Mouse (Mus musculus) kidney, postnatal 0 days (tissue): ENCODE measurements around the gene AK157302. TPM values are rescaled to one million over a fixed set of nuclear protein-coding genes. Genes with fewer than 3 reads are reported as not detected.

ENCODE experiments used
- ATAC-seq: fragments of 200-750 bp; cut with Nextera tagmentation; replicated peaks from 2 replicates; pipeline ENCODE4 v1.8.0; 2017; ENCODE audit warnings: low read depth, moderate number of reproducible peaks, moderate TSS enrichment, moderate library complexity; ENCODE audit not compliant: low FRiP score
- DNase-seq: peaks from one replicate; pipeline ENCODE4 v3.0.0-alpha.2; 2016; ENCODE audit warnings: low spot score
- H3K27ac ChIP-seq: fragments of 300-500 bp; sonication (generic); 2 replicates; pipeline ENCODE4 v1.5.1; 2014; ENCODE audit warnings: mild to moderate bottlenecking
- H3K27me3 ChIP-seq: fragments of 300-500 bp; sonication (generic); 2 replicates; pipeline ENCODE4 v1.6.1; 2014; ENCODE audit warnings: low read length, mixed read lengths; ENCODE audit not compliant: insufficient read depth
- H3K36me3 ChIP-seq: fragments of 300-500 bp; sonication (generic); 2 replicates; pipeline ENCODE4 v1.6.1; 2014; ENCODE audit warnings: low read length, mixed read lengths; ENCODE audit not compliant: insufficient read depth
- H3K4me1 ChIP-seq: fragments of 300-500 bp; sonication (generic); replicated peaks from 2 replicates; pipeline ENCODE4 v1.6.1; 2014; ENCODE audit warnings: antibody characterized with exemption, low read length, mixed read lengths; ENCODE audit not compliant: insufficient read depth
- H3K4me2 ChIP-seq: fragments of 300-500 bp; sonication (generic); 2 replicates; pipeline ENCODE4 v1.6.1; 2014; ENCODE audit warnings: mild to moderate bottlenecking, low read length, moderate library complexity, mixed read lengths
- H3K4me3 ChIP-seq: fragments of 300-500 bp; sonication (generic); replicated peaks from 2 replicates; pipeline ENCODE4 v1.5.1; 2014; ENCODE audit warnings: low read depth, low read length
- H3K9ac ChIP-seq: fragments of 300-500 bp; sonication (generic); 2 replicates; pipeline ENCODE4 v1.6.1; 2014; ENCODE audit warnings: low read depth, low read length
- H3K9me3 ChIP-seq: fragments of 300-500 bp; sonication (generic); replicated peaks from 2 replicates; pipeline ENCODE4 v1.6.1; 2016; ENCODE audit warnings: low read length, inconsistent platforms, mixed read lengths
- CTCF ChIP-seq: IDR thresholded peaks from 2 replicates; pipeline ENCODE4 v1.5.1; 2016; ENCODE audit warnings: antibody characterized with exemption, low read depth, mild to moderate bottlenecking, moderate library complexity
- WGBS: fragments of 180-500 bp; shearing (Covaris S2); extraction: QIAGEN DNeasy Blood & Tissue Kit; methylation state at CpG from one replicate; pipeline ENCODE4 v1.1.7; 2014; 5-methylcytosine and 5-hydroxymethylcytosine counted together
- microRNA counts: library from miRNA; unstranded; fragments of <30 nt; microRNA quantifications from one replicate; lab custom pipeline; 2015
- microRNA-seq: library from miRNA; unstranded; fragments of <30 nt; microRNA quantifications from one replicate; pipeline ENCODE4, GENCODE M21; 2016
- polyA plus RNA-seq: library from polyadenylated mRNA; unstranded; fragments of >200 nt; fragmentation: Nextera tagmentation; extraction: Ambion mirVana; gene quantifications from 2 replicates; pipeline ENCODE4 v1.2.1, GENCODE M21; 2015

AK157302 gene
- polyA plus RNA-seq, 1 experiment from 2014 or later: 0.43 TPM

DNA sequence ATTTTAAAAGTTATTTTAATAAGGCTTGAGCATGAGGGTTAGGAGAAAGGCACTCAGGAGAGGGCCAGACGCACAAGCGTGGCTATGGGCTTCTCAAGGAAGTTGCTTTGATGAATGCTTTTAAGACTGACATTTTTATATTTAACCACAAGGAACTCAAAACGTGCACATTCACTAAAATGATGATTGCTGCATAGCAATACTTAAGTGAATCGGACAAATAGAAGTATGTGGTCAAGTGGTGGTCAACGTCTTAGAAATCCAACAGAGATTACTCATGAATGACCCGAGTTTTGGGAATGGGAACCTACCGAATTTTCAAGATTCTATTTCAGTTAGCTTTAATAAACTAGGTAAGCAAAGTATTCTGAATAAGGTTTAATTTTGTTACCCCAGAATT lies 35.1 kb downstream of the AK157302 start:
- peak; percentile 20 for DNase-seq
- Histone ChIP-seq H3K4me3 (peak overlapping the region; percentile 92), H3K27ac (no peak overlapping the region), H3K4me2 (peak overlapping the region; percentile 68), H3K4me1 (peaks cover 2% of the 10 kb centered on the region; the same call in 1 of the 2 replicates), H3K9ac (peak overlapping the region; percentile 5; the same call in 1 of the 2 replicates), H3K9me3 (no peaks in the 10 kb centered on the region), H3K27me3 (no peaks in the 10 kb centered on the region), H3K36me3 (0 out of 2 replicates have a peak, but pooled peaks cover 14% of the 10 kb centered on the region)
- TF ChIP-seq CTCF: no peak
- 34% methylated on average over 7 of the region's 7 CpGs for WGBS
- no peak for ATAC-seq

DNA sequence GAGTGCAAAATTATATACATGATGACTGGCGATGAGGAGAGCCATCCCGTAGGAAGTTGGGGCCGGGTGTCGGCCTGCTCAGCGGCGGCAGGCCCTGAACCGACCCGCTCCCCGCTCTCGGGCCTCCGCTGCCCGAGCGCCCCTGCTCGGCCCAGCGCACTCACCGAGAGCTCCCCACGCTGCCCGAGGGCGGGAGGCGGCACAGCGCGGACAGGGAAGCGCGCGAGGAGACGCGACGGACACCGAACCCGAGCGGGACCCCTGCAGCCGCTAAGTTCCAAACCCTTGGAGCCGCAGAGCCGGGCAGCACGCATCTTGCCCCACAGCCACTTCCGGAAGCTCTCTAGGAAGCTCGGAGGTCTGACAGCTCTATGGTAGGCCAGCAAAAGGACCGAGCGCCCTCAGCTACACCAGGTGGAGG lies 35.8 kb downstream of the AK157302 start, which contains the start of gene Zkscan8:
Gene Zkscan8 (minus strand): TSS at position 340 of the 421 bp plus-strand sequence.
- Histone ChIP-seq H3K27me3 (no peaks in the 10 kb centered on the region), H3K4me1 (peaks cover 2% of the 10 kb centered on the region; the same call in 1 of the 2 replicates), H3K4me3 (peak within 1 kb of the TSS; percentile 92), H3K27ac (peak within 1 kb of the TSS; percentile 97), H3K9ac (peak within 1 kb of the TSS; percentile 99), H3K9me3 (no peaks in the 10 kb centered on the region), H3K36me3 (0 out of 2 replicates have a peak, but pooled peaks cover 11% of the 10 kb centered on the region), H3K4me2 (peak within 1 kb of the TSS; percentile 68)
- peak; percentile 22; the same call in 1 of the 2 replicates for TF ChIP-seq CTCF
- DNase-seq (peak; percentile 95), ATAC-seq (peak; percentile 98)
- WGBS: 0% methylated on average over 39 of the region's 39 CpGs

DNA sequence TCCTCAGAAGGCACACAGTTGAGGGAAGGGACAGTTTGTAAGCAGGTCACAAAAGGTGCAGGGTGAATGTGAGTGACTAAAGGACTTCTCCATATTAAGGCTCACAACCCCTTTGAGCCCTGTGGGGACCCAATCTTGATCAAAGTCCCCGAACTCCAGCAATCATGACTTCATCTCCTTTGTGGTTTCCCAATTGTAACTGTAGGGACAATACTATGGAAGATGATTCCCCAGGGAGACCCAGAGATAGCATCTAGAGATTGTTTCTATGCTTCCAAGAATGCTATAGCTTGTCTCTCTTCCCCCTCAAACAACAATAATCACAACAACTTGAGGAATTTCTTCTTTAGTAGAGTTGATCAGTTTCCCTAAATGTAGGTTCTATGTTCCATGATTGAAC lies 47.7 kb downstream of the AK157302 start, which contains the start of gene Olfr1366:
Gene Olfr1366 (minus strand): TSS at position 101 of the 400 bp plus-strand sequence.
- Histone ChIP-seq H3K27me3 (no peaks in the 10 kb centered on the region), H3K36me3 (no peaks in the 10 kb centered on the region), H3K9ac (no peak within 1 kb of the TSS), H3K4me2 (no peak within 1 kb of the TSS), H3K9me3 (no peaks in the 10 kb centered on the region), H3K27ac (no peak within 1 kb of the TSS), H3K4me3 (no peak within 1 kb of the TSS), H3K4me1 (no peaks in the 10 kb centered on the region)
- TF ChIP-seq CTCF: no peak
- ATAC-seq (no peak), DNase-seq (no peak)
- 62% methylated on average over 1 of the region's 1 CpGs for WGBS

MicroRNAs within 50 kb of the gene (microRNA counts, 519-probe panel; counts per million panel counts)
- 330 counts per million, percentile 68 among the panel's probes with 10 or more counts for microRNA mmu-miR-1896 (lab: Ali Mortazavi, UCI)

Small RNA genes lying within 50 kb of the gene (microRNA-seq; reads per million reads assigned to microRNA genes)
- not detected for gene Mir1896

Other genes with a start within 250 kb of the AK157302 start
- gene Gpx5, start 202.5 kb upstream of the AK157302 start, polyA plus RNA-seq: not detected in 2 replicates
- gene Gpx6, start 183.1 kb upstream of the AK157302 start, polyA plus RNA-seq: 57.5 and 67.8 TPM in 2 replicates
- not detected in 2 replicates for gene Olfr1367, start 148.3 kb upstream of the AK157302 start, polyA plus RNA-seq
- gene Zscan12, start 132.4 kb upstream of the AK157302 start, polyA plus RNA-seq: 9.7 and 10.0 TPM in 2 replicates
- gene Zkscan3, start 92.5 kb upstream of the AK157302 start, polyA plus RNA-seq: 64.7 and 65.4 TPM in 2 replicates
- 2.0 and 2.5 TPM in 2 replicates for gene Pgbd1, start 54.2 kb upstream of the AK157302 start, polyA plus RNA-seq
- 21.1 and 23.2 TPM in 2 replicates for gene Zscan26, start 41.5 kb upstream of the AK157302 start, polyA plus RNA-seq
- 3.4 and 3.7 TPM in 2 replicates for gene Nkapl, start 26.7 kb upstream of the AK157302 start, polyA plus RNA-seq
- gene Zkscan4, start 16.3 kb upstream of the AK157302 start, polyA plus RNA-seq: 4.0 and 4.3 TPM in 2 replicates
- gene Gm10065, start 15.8 kb upstream of the AK157302 start, polyA plus RNA-seq: not detected in 2 replicates
- 13.3 and 18.1 TPM in 2 replicates for gene Gm11273, start 6.2 kb downstream of the AK157302 start, polyA plus RNA-seq
- 4.6 and 5.0 TPM in 2 replicates for gene Zkscan8, start 35.9 kb downstream of the AK157302 start, polyA plus RNA-seq
- gene Olfr1366, start 47.6 kb downstream of the AK157302 start, polyA plus RNA-seq: 0.11 and 0.13 TPM in 2 replicates
- not detected in 2 replicates for gene Olfr1535, start 64.7 kb downstream of the AK157302 start, polyA plus RNA-seq
- gene Olfr1364, start 86.5 kb downstream of the AK157302 start, polyA plus RNA-seq: not detected in 2 replicates
- not detected in 2 replicates for gene Olfr1362, start 118.8 kb downstream of the AK157302 start, polyA plus RNA-seq
- not detected in 2 replicates for gene Olfr11, start 147.3 kb downstream of the AK157302 start, polyA plus RNA-seq
- not detected in 2 replicates for gene Olfr1361, start 168.2 kb downstream of the AK157302 start, polyA plus RNA-seq
- not detected in 2 replicates for gene Olfr1360, start 182.2 kb downstream of the AK157302 start, polyA plus RNA-seq
- gene Olfr1359, start 202.9 kb downstream of the AK157302 start, polyA plus RNA-seq: not detected in 2 replicates
- gene Hist1h2bl, start 220.9 kb downstream of the AK157302 start, polyA plus RNA-seq: 2.1 and 3.7 TPM in 2 replicates
- 21.2 and 27.1 TPM in 2 replicates for gene Hist1h2ai, start 221.2 kb downstream of the AK157302 start, polyA plus RNA-seq
- 5.6 and 7.2 TPM in 2 replicates for gene Hist1h3h, start 222.4 kb downstream of the AK157302 start, polyA plus RNA-seq
- 2.1 and 2.4 TPM in 2 replicates for gene Hist1h2bm, start 226.8 kb downstream of the AK157302 start, polyA plus RNA-seq
- 0.34 and 0.65 TPM in 2 replicates for gene Hist1h4j, start 239.8 kb downstream of the AK157302 start, polyA plus RNA-seq